Mouse (Mus musculus) frontal cortex, postnatal 36 days (tissue): Measurements from ENCODE around the gene Cry2.
"Not testable (repeated sequence)": the region's sequence is repeated elsewhere in the genome, so short reads cannot be mapped to it uniquely, and the experiment has no call there.

ENCODE experiments used
- DNase-seq, 2 experiments: peaks; one replicate each; pipeline ENCODE4 v3.0.0; 2022; ENCODE audit warnings: low spot score in 2 of 2

The Cry2 gene

DNA sequence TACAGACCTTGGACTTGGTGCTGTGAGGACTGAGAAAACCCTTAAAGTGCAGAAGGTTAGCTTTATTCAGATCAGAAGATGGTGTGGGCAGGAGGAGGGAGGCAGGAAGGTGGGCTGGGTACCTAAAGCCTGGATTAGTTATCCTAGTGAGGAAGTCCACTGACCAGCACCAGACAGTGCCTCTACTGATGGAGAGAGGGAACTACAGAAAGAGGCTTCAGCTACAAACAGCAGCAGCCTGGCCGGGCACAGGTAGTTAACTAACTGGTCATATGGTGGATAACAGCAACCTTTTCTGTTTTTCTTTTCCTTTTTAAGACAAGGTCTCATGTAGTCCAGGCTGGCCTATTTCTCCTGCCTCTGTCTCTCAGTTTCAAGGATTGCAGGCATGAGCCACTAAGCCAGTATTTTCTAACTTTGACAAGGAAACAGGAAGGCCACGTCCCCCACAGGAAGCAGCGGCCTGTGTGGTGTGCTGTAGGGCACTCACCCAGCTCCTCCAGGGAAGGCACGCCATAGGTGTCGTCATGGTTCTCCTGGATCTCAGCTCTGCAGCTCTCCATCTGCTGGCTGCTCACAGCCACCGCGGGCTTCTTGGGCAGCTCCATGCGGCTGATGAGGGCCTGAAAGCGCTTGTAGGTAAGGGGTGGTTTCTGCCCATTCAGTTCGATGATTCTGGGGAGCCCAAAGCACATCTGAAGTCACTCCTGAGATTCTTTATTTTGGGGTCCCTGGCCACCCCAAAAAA, 11.3 kb downstream of the Cry2 start:
- no peak for DNase-seq

DNA sequence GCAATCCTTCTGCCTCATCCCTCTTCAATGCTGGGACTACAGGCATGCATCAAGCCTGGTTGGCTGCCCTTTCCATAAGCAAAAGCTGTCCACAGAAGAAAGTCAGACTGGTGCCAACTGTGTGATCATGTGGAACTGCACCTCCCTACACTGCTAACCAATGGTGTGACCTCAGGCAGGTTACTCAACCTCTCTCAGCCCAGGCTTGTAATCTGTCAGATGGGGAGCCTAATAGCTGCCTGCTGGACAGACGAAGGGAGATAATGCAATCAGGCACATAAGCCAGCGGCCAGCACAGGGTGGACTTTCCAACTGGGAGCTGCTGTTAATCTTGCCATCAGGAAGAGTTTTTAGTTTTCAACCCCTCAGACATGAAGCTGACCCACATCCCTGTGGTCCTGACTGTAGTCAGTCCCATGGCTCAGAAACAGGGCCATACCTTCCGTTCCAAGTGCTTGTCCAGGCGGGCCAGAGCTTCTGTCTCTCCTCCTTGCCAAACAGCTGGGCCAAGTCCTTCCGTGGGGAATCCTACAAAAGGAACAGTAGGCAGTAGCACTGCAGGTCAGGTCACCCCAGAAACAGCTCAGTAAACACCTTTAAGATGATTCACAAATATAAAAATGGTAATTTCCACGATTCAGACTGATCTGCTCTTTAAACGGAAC, 12.0 kb downstream of the Cry2 start:
- DNase-seq = no peak

DNA sequence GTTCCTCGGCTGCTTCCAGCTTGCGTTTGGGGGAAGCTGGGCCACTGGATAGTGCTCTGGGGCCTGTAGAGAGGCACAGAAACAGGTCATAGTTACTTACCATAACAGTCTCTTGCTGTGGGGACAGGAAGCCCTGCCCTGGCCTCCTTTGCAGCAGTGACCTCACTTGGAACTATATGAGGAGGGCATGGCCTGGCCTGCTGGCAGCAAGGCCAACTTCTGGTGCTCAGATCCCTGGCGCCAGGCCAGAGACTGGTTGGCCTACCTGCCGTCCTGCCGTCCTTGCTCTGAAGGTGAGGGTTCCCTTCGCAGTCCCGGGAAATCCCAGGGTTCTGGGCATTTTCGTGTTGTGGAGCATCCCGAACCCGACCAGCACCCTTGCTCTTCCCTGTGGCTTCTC, 22.1 kb downstream of the Cry2 start:
- DNase-seq = no peak

DNA sequence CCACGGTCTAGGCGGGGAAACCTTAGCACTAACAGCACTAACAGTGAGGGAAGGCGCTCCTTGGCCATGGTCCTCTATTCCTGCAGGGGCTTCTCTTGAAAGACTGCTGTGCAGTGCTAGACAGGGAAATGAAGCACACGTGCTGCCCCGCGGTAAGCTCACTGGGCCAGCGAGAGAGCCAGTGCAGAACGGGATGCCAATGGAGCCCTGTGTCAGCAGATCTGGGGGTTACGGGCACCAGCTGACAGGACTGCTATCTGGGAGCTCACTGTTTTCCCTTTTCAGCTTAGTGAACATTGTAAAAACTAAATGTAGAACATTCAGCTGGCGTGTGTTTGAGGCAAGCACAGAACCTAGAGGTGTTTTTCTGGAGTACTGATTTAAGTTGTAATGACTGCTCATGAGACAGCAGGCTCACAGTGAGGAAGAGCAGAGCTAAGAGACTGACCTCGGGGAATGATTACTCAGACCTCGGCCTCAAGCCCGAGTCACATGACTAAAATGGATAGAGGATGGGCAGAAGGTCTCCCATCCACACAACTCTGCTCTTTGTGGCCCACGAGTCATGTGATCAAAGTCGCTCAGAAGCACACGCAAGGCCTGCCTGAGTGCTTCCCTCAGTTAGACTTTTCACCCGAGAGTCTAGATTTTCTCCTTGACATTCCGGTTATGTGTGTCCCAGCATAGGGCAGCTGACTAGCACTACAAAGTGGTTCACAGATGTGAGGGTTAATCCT, 25.4 kb downstream of the Cry2 start:
- no peak for DNase-seq

DNA sequence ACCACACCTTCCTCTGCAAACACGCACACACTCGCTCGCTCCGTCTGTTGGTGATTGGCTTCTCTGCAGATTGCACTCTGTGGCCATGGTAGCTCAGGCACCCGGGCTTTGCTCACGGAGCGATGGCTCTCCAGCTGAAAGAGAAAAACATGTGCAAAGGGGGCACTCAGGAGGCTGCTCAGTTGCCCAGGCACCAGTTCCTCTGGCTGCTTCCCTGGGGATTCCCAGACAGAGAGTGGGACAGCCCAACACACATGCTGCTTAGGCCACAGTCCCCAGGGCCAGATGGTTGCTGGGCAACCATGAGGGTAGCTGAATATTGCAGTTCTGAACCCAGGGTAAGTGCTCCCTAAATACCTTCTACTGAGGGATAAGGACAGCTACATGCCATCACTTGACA, 28.2 kb downstream of the Cry2 start:
- no peak for DNase-seq

DNA sequence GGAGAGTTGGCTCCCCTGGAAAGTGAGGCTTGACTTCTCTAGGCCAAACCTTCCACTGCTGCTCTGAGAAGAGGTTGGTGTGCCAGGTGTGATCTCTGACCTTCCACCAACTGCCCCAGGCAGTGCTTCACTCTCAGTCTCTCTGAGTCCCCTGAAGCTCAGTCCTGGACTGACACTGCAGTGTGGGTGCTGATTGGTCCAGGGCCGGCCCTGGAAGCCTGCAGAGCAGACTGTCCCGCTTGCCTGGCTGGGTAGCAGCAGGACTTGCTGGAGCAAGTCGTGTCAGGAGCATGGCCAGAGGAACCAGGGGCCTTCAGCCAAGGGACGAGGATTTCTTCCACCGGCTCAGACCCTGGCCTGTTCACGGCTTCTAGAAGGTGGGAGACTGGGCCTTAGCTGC, 29.1 kb downstream of the Cry2 start:
- DNase-seq = no peak

DNA sequence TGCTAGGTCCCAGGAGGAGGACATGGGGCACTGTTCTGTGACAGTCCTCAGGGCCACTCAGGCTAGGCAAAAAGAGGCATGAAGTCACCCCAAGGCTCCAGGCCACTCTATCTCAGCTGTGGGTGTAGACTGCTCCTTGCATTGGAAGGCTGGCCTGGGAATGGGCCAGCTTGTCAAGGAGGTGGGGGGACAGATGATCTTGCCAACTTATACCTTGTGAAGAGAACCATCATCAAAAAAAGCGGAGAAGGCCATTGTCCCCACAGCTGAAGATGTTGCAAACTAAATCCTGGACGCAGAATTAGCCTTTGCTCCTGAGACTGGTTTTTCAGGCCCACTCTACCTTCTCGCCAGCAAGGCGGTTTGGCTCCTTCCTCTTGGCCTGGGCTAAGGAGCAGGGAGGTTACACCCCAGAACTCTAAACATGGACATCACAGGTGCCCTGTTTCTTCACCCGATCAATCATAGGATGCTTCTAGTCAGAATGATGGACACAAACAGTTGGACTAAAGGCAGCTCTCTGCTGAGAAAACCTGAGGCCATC, 30.0 kb downstream of the Cry2 start:
- DNase-seq = no peak

DNA sequence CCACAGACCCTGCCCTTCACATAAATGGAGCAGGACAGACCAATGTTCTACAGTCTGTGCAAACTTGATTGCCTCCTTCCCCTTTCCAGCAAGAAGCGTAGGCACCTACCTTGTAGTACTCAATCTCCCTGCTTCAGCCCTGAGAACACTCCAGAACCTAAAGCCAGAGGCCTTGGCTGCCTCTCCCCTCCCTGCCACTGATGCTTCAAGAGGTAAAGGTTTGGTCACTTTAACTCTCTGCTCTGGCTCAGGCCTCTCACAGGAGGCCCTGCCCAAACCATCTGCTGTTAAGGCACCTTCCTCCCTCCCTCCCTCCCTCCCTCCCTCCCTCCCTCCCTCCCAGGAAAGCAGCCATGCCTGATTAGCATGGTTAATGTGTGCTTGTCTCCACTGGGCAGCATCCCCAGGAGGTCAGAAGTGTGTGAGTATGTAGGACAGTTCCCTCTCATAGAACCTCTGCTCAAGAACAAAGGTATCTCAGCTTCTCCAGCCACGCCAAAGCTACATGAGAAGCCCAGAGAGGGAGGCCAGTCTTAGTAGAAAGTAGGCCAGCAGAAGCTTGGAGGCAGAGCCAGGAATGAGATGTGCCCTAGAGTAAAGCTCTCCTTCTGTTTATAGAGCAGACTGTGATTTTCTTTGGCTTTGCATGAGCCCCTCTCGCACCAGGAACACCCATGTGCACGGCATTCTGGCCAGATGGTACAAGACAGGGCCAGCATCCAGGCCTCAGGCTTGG, 31.1 kb downstream of the Cry2 start:
- no peak for DNase-seq

DNA sequence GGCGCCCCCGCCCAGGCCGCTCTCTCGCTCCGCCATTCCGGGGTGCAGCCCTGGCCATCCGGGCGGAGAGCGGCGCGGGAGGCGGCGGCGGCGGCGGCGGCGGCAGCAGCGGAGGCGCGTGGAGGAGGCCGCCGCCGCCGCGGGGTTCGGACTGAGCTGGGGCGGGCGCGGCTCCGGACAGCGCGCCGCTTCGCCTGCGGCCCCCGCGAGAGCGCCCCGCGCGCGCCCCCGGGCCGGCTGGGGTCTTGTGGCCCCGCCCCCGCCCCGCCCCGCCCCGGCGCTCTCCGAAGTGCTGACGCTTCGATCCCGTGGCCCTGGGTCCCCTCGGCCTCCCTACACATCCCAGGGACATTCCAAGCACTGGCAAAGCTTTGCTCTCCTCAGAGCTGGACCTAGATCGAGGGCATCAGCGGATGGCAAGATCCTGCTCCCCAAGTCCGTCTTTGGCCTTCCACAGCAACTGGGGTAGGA, 32.7 kb downstream of the Cry2 start, which contains the start of gene Mapk8ip1:
Mapk8ip1 (minus strand) TSS at position 173 of the 471 bp plus-strand sequence.
- DNase-seq = no peak

DNA sequence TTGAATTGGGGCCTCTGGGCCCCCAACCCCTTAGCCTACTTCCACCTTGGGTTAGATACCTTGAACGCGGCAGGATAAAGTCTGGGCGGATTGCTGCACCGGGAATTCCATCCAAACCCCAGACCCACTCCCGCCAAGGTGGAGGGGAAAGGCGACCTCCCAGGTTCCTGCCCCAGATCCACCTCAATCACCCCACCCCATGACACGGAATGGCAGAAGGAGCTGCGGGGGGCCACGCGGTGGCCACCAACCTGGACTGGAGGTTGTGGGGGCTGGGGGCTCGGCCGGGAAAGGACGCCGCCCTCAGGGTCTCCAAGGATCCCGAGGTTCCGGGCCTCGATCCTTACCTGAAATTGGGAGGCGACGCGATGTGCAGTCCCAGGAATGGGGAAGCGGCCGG, 33.2 kb downstream of the Cry2 start:
- DNase-seq = no peak

DNA sequence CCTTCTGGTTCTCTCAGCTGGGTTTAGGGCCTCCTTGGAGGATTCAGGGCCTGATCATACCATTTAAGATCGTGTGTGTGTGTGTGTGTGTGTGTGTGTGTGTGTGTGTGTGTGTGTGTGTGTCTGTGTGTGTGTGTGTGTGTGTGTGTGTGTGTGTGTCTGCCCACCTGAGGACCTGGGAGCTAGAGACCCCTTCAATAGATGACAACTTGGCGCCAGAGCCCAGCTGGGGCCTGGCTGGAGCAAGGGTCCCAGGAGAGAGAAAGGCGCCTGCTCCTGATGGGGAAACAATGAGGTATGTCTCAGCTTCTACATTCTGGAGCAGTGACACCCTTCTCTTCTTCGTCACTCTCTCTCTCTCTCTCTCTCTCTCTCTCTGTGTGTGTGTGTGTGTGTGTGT, 34.0 kb downstream of the Cry2 start:
- DNase-seq = not testable (repeated sequence)

DNA sequence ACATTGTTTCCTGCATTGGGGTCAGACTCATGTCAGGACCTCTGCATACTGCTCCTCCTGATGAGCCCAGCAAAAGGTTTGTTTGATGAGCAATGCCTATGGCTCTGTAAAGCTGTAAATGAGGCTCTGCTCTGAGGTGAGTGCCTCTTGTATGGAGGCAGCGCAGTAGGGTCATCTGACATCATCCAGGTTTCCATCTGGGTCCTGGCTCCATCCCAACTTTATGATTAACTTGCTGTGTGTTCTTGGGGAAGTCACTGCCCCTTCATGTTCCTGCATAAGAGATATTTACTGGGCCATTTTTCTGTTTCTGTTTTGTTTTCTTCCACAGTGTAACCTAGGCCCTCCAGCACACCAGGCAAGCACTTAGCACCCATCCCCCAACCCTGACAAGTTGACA, 36.4 kb downstream of the Cry2 start:
- no peak for DNase-seq

DNA sequence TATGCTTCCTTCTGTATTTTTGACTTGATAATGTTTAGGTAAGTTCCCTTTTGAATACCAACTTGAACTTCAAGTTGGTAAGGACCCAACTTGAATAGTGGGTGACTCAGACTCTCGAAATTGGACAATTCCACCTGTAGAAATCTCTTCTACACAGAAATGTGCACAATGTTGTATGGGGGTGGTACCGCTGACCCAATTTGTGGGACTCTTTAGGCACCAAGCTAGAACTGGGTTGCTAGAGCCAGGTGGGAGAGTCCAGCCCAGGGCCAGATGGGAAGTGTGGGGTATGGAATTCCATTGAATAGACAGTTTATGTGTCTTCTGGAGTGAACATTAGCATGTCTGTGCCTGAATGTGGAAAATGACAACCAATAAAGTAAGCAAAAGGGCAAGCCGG, 38.3 kb downstream of the Cry2 start:
- no peak for DNase-seq

DNA sequence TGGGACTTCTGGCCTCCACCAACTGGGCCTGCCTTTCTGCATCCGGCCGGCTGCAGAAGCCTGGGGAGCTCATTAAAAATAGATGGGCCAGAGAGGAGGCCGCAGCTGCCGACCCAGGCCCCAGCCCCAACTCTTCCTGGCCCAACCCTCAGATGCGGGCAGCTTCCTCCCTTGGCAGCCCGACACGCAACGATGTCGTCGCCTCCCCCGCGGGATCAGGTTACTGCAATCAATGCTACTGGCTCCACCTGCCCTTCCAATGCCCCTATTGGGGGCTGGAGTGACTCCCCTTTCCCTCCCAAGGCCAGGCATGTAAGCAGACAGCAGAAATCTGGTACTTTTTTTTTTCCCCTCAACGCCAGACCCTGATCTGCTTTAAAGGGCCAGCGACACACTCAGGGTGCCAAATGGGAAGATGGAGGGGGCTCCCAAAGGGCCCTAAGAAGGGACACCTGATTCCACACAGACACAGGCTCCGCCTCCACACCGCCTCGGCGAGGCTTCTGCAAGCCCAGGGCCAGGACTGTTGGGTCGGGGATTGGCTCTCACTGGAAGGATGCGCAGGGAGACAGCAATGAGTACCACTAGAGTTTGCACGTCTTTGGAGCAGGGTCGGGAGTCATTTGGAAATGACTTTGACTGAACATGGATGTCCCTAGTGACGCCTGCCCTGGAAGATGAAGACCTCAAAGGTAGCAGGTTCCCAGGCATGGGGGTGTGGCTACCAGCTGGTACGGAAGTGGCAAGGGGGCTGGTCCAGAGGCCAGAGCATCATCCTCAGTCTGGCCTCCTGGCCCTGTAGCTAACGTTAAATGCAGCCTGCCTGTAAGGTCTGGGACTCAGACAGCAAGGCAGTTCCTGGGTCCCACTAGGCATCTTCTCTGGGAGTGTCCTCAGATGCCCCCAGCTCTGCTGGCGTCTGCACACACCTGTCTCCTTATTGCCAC, 41.3 kb downstream of the Cry2 start:
- no peak for DNase-seq

DNA sequence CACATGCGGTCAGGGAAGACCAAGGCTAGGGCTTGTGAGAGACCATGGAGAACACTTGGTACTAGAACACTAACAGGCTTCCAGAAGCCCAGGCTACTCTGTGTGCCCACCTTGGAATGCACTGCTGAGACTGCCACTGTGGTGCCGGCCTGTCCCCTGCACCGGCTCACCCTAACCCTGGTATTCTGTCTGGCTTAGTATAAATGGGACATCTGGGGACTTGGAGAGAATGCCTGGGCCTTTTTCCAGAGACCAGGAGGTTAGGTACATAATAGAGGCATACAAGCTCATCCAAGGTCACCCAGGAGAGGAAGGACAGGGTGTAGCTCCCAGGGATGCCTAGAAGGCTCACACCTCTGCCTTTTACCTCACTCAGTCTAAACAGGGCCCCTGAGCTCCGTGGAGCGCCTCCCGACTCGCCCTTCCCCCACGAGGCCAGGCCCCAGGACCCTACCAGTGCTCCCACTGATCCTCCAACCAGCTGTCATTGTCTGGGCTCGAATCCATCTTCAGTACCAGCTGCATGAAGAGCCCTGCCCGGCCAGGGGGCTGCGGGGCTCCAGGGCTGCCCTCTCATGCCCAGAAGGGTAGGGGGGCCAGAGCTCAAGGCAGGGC, 42.0 kb downstream of the Cry2 start:
- DNase-seq = no peak

DNA sequence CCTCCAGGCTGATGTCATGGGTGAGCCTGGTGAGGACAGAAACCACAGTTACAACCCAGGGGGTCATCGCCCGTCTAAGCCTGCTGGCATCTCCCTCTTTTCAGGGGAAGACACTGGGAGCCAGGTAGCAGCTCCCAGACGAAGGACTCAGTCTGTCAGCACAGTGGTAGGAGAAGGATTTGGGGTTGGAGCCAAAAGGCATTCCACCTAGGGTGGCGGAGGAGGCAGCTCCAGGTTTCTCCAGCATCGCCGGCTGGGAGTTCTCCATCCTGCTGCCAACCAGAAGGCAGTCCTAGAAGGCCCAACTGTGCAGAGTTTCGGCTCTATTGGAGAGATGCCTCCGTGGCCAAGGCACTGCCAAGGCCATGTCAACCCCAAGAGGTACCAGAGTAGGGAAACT, 42.7 kb downstream of the Cry2 start:
- peak; percentile 49 to 67 for DNase-seq

DNA sequence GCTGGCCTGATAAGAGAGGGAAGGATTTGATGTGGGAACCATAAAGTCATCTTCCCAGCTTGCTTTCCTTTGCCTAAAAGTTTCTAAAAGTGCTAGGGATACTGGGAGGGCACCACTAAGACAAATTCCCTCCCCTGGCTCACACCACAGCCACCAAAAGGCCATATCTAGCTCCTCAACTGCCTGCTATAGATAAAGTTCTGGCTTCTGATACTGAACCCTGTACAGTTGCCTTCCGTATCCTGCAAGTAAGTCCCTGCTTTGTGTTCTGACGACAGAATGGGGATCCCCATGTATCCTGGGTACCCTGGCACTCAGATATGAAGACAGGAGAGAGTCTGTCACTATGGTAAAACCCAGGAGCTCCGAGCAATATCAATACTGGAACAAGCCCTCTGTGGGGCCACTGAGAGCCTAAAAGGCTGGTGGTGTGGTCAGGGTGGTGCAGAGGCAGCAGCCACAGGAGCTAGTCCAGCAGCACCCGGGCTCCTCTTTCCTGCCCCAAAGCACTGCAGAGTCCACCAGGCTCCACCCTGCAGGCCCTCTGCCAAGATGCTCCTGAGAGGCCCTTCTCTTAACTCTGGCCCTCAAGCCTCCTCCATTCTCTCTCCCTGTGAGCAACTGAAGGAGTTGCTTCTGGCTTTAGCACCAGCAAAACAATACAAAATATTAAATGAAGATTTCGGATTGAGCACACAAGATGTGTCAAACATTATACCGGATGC, 43.5 kb downstream of the Cry2 start:
- no peak for DNase-seq

DNA sequence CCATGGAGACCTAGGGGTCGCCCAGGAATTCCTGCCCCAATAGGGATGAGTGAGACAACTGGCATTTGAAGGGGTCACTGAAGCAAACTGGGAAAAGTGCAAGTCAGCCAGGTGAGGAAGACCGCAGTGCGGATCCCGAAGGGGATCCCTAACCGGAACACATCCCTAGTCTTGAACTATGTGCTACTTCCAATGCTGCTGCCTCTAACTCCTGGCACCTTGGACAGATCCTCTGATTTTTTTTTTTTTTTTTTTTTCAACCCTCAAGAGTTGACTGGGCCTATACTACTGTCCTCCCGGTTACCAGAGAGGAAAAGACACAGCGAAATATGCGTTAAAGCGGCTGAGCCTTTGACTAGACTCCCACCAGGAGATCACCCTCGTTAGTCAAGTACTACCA, 44.2 kb downstream of the Cry2 start:
- no peak for DNase-seq

DNA sequence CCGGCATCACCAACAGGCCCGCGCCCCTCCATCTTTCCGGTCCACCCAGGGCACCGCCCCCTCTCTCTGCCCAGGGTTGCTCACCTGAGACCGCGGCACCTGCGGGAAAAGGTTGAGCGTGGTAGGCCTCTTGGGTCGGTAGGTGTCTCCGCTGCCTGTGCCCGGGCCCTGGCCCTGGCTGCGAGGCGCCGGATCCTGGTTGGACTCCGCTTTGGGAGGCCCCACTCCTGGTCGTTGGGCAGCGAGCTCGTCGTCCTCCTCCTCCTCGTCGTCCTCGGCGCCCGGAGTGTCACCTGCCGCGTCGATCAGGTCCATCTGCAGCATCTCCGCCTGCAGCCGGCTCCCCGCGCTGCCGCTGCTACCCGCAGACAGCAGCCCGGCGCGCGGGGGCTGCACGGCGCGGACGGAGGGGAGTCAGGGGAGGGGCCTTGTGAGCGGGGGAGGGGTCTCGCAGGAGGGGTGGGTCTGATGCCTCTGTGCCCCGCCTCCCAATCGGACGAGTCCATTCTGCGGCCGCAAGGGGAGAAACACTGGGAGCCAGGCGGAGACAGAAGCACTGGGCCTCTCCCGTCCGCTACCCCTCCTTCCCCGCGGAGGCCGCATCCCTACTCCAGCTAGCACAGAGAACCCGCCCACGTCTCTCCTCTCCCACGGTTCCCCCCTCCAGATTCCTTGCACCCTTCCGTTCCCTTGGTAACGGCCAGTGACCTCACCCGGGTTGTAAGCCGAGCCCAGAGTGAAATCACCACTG, 44.8 kb downstream of the Cry2 start:
- peak; percentile 90 to 92 for DNase-seq
